Mouse (Mus musculus) monocyte, adult 2 months (primary cell): ENCODE measurements around the gene Pip5k1c.

ENCODE experiments used
- DNase-seq, 2 experiments: peaks; one replicate each; pipeline ENCODE4 v3.0.0; 2022; ENCODE audit warnings: low spot score in 2 of 2, low read depth in 1 of 2

Gene Pip5k1c

GRCm38 (mm10) chr10:81301321-81301720 is 8.6 kb downstream of the Pip5k1c start:
- DNase-seq, result no peak

GRCm38 (mm10) chr10:81302288-81302687 is 9.5 kb downstream of the Pip5k1c start:
- no peak for DNase-seq

- no peak for DNase-seq
Measured at GRCm38 (mm10) chr10:81302781-81303218, 10.0 kb downstream of the Pip5k1c start.

- peak in 1 of 2 experiments; percentile 47 for DNase-seq
Measured at GRCm38 (mm10) chr10:81303258-81303657, 10.5 kb downstream of the Pip5k1c start.

GRCm38 (mm10) chr10:81303761-81304160 is 11.0 kb downstream of the Pip5k1c start:
- no peak for DNase-seq

- DNase-seq, result peak in 1 of 2 experiments; percentile 60
Measured at GRCm38 (mm10) chr10:81304597-81305238, 12.0 kb downstream of the Pip5k1c start.

- DNase-seq, result no peak
Measured at GRCm38 (mm10) chr10:81305663-81306062, 12.9 kb downstream of the Pip5k1c start.

GRCm38 (mm10) chr10:81306173-81306668 is 13.5 kb downstream of the Pip5k1c start:
- no peak for DNase-seq

- DNase-seq, result no peak
Measured at GRCm38 (mm10) chr10:81306837-81307682, 14.3 kb downstream of the Pip5k1c start.

GRCm38 (mm10) chr10:81309571-81309970 is 16.8 kb downstream of the Pip5k1c start:
- no peak for DNase-seq

- DNase-seq, result no peak
Measured at GRCm38 (mm10) chr10:81313581-81313980, 20.8 kb downstream of the Pip5k1c start.

GRCm38 (mm10) chr10:81314201-81314600 is 21.4 kb downstream of the Pip5k1c start:
- no peak for DNase-seq

GRCm38 (mm10) chr10:81315587-81315986 is 22.8 kb downstream of the Pip5k1c start:
- no peak for DNase-seq

- DNase-seq, result no peak
Measured at GRCm38 (mm10) chr10:81316338-81317060, 23.7 kb downstream of the Pip5k1c start.

GRCm38 (mm10) chr10:81317273-81317672 is 24.5 kb downstream of the Pip5k1c start:
- DNase-seq, result no peak

GRCm38 (mm10) chr10:81318589-81319329 is 26.0 kb downstream of the Pip5k1c start:
- DNase-seq, result no peak

GRCm38 (mm10) chr10:81319330-81319699 is 26.6 kb downstream of the Pip5k1c start:
- DNase-seq, result no peak

- DNase-seq, result no peak
Measured at GRCm38 (mm10) chr10:81319741-81320549, 27.2 kb downstream of the Pip5k1c start.

- peak; percentile 97 to 99 for DNase-seq
Measured at GRCm38 (mm10) chr10:81320550-81321347, 28.0 kb downstream of the Pip5k1c start, which contains the start of gene Cactin. TSS of gene Cactin (plus strand) at chr10:81321103.
